Mouse (Mus musculus) forebrain, embryonic 11.5 days (tissue): ENCODE measurements around the gene Clcn7. TPM values are rescaled to one million over a fixed set of nuclear protein-coding genes. Genes with fewer than 3 reads are reported as not detected.

Experiments used
- ATAC-seq: fragments of 200-750 bp; cut with Nextera tagmentation; replicated peaks from 2 replicates; pipeline ENCODE4 v1.8.0; 2017; ENCODE audit warnings: moderate TSS enrichment; ENCODE audit not compliant: low FRiP score
- DNase-seq: peaks from one replicate; pipeline ENCODE4 v3.0.0-alpha.2; 2017; ENCODE audit warnings: low spot score
- H3K27ac ChIP-seq: fragments of 300-500 bp; sonication (generic); 2 replicates; pipeline ENCODE4 v1.5.1; 2014; ENCODE audit warnings: low read depth, low read length
- H3K27me3 ChIP-seq: fragments of 300-500 bp; sonication (generic); 2 replicates; pipeline ENCODE4 v1.6.1; 2014; ENCODE audit warnings: mild to moderate bottlenecking, low read length, mixed read lengths; ENCODE audit not compliant: control insufficient read depth, insufficient read depth
- H3K36me3 ChIP-seq: fragments of 300-500 bp; sonication (generic); 2 replicates; pipeline ENCODE4 v1.6.1; 2014; ENCODE audit warnings: mild to moderate bottlenecking, low read length, moderate library complexity, mixed read lengths; ENCODE audit not compliant: control insufficient read depth, insufficient read depth
- H3K4me1 ChIP-seq: fragments of 300-500 bp; sonication (generic); replicated peaks from 2 replicates; pipeline ENCODE4 v1.6.1; 2014; ENCODE audit warnings: low read length, mixed read lengths; ENCODE audit not compliant: control insufficient read depth, insufficient read depth
- H3K4me2 ChIP-seq: fragments of 300-500 bp; sonication (generic); 2 replicates; pipeline ENCODE4 v1.6.1; 2014; ENCODE audit warnings: low read depth, mild to moderate bottlenecking, low read length, moderate library complexity, mixed read lengths; ENCODE audit not compliant: severe bottlenecking
- H3K4me3 ChIP-seq: fragments of 300-500 bp; sonication (generic); 2 replicates; pipeline ENCODE4 v1.5.1; 2014; ENCODE audit warnings: low read depth, low read length
- H3K9ac ChIP-seq: fragments of 300-500 bp; sonication (generic); 2 replicates; pipeline ENCODE4 v1.6.1; 2014; ENCODE audit warnings: low read length
- H3K9me3 ChIP-seq: fragments of 300-500 bp; sonication (generic); 2 replicates; pipeline ENCODE4 v1.6.1; 2016; ENCODE audit warnings: low read length, mixed read lengths; ENCODE audit not compliant: control insufficient read depth
- WGBS: fragments of 180-500 bp; shearing (Covaris S2); extraction: QIAGEN DNeasy Blood & Tissue Kit; methylation state at CpG from one replicate; pipeline ENCODE4 v1.1.7; 2014; 5-methylcytosine and 5-hydroxymethylcytosine counted together
- polyA plus RNA-seq: library from polyadenylated mRNA; unstranded; fragments of >200 nt; fragmentation: Nextera tagmentation; extraction: Ambion mirVana; gene quantifications from 2 replicates; pipeline ENCODE4 v1.2.1, GENCODE M21; 2014

The Clcn7 gene
- polyA plus RNA-seq, 1 experiment from 2014 or later: 25.4 TPM

DNA sequence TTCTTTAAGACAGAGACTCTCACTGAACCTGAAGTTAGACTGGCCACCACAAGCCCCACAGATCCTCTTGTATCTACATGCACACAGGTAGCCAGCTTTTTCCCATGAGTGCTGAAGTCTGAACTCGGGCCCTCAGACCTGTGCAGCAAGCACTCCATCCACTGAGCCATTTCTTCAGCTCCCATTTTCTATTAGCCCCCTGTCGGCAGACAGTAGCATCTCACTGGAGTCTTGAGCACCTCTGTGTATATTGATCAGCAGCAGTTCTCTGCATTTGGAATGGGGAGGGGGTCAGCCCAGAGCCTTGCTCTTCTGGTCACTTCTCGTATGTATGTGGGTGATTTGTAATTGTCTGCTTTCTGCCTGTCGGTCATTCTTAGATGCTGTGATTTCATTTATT is 6.8 kb downstream of the Clcn7 start:
- Histone ChIP-seq H3K9ac (no peak overlapping the region), H3K27me3 (no peaks in the 10 kb centered on the region), H3K36me3 (no peaks in the 10 kb centered on the region), H3K4me1 (0 out of 2 replicates have a peak, but pooled peaks cover 1% of the 10 kb centered on the region), H3K4me3 (no peak overlapping the region), H3K9me3 (no peaks in the 10 kb centered on the region), H3K4me2 (no peak overlapping the region), H3K27ac (no peak overlapping the region)
- ATAC-seq (no peak), DNase-seq (no peak)
- 75% methylated on average over 4 of the region's 4 CpGs for WGBS

DNA sequence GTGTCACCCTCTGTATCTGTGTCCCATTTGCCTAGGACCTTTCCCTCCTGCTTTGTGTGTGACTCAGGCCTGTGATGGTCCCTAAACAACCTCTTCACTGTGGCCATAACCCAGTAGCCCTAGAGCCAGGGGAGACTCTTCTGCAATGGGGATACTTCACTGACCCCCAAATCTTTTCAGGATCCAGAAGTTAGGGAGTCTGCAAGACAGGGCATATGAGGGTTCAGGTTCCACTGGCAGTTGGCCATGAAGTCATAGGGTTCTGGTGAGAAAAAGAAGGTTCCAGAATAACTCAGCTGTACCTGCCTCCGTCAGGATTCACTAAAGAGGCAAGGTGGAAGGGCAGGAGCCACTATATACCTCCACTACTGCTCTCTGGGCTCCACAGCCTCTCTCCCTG is 29.0 kb downstream of the Clcn7 start, which contains the start of gene Ccdc154:
Gene Ccdc154, plus strand, starts transcription at position 301 of the 400 bp plus-strand sequence.
- WGBS: 100% methylated on average over 1 of the region's 1 CpGs
- H3K27ac ChIP-seq: no peak within 1 kb of the TSS
- H3K9me3 ChIP-seq: no peaks in the 10 kb centered on the region
- no peak within 1 kb of the TSS for H3K9ac ChIP-seq
- H3K27me3 ChIP-seq: no peaks in the 10 kb centered on the region
- H3K4me3 ChIP-seq: no peak within 1 kb of the TSS
- H3K36me3 ChIP-seq: no peaks in the 10 kb centered on the region; the same call in 1 of the 2 replicates
- DNase-seq: no peak
- no peak within 1 kb of the TSS for H3K4me2 ChIP-seq
- ATAC-seq: no peak
- H3K4me1 ChIP-seq: no peaks in the 10 kb centered on the region

DNA sequence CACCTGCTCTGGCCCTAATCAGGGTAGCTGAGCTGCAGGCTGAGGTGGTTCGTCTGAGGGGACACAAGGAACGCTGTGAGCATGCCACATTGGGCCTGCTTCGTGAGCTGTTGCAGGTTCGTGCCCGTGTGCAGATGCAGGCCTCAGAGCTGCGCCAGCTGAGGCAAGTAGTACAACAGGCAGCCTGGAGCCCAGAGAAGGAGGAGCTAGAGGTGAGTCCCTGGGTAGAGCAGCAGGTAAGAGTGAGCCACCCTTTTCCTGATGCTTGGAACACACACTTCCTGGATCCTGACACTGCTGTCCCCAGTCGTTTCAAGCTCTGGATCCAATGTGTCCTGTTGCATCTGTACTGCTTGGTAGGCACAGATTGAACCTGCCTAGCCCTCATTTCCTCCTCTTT is 30.2 kb downstream of the Clcn7 start:
- Histone ChIP-seq H3K4me2 (no peak overlapping the region), H3K27me3 (no peaks in the 10 kb centered on the region), H3K4me3 (no peak overlapping the region), H3K9ac (no peak overlapping the region), H3K27ac (no peak overlapping the region), H3K36me3 (no peaks in the 10 kb centered on the region; the same call in 1 of the 2 replicates), H3K9me3 (no peaks in the 10 kb centered on the region), H3K4me1 (no peaks in the 10 kb centered on the region)
- no peak for DNase-seq
- no peak for ATAC-seq
- 78% methylated on average over 7 of the region's 7 CpGs for WGBS

DNA sequence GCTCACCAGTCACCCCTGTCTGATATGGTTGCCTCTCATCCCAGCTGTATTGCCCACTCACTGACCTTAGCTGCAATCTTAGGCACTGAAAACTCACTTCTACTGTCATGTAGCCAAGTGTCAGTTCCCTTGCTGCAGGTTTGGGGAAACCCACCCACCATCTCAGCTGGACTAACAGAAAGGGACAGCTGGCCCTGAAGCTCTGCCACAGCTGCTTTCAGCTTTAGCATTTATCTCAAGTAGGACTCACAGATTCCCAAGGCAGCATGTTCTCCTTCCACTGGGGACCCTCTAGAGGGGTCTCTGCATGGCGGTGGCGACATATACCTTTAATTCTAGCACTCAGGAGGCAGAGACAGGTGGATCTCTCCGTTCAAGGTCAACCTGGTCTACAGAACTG is 31.6 kb downstream of the Clcn7 start:
- Histone ChIP-seq H3K27ac (no peak overlapping the region), H3K4me1 (no peaks in the 10 kb centered on the region), H3K36me3 (no peaks in the 10 kb centered on the region; the same call in 1 of the 2 replicates), H3K4me2 (no peak overlapping the region), H3K27me3 (no peaks in the 10 kb centered on the region), H3K9me3 (no peaks in the 10 kb centered on the region), H3K4me3 (no peak overlapping the region), H3K9ac (no peak overlapping the region)
- ATAC-seq: no peak
- DNase-seq: no peak
- WGBS: 87% methylated on average over 3 of the region's 3 CpGs

DNA sequence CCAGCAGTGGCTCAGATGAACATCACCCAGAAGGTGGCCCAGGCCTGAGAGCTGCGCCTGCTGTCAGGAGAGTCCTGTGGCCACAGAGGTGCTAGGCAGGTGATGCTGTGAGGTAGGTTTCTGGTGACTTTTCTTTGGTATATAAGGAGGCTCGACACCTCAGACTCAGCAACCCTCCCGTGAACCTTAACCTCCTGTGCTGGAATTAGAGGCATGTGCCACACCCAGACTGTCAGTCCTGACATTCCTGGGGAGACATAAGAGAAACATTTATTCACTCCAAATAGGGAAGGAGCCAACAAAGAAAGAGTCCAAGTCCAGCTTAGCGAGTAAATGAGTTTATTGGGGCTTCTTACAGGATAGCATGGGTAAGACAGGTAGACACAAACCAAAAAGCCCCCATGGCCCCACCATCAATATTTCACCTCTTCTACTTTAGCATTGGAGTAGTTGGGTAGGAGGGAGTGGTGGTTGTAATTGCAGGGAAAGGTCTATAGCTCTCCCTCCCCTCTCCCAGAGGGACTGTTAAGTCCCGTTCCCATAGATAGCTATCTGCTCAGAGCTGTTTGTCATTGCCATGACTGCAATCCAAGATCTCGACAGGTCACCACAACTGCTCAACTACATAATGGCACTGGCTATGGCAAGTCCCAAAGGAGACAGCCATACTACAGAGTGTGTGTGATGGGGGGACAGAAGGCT is 32.9 kb downstream of the Clcn7 start:
- H3K27me3 ChIP-seq: no peaks in the 10 kb centered on the region
- DNase-seq (no peak), ATAC-seq (no peak)
- H3K27ac ChIP-seq: no peak overlapping the region
- no peaks in the 10 kb centered on the region for H3K4me1 ChIP-seq
- no peak overlapping the region for H3K9ac ChIP-seq
- no peak overlapping the region for H3K4me3 ChIP-seq
- H3K4me2 ChIP-seq: no peak overlapping the region
- 73% methylated on average over 6 of the region's 6 CpGs for WGBS
- no peaks in the 10 kb centered on the region for H3K36me3 ChIP-seq
- no peaks in the 10 kb centered on the region for H3K9me3 ChIP-seq

DNA sequence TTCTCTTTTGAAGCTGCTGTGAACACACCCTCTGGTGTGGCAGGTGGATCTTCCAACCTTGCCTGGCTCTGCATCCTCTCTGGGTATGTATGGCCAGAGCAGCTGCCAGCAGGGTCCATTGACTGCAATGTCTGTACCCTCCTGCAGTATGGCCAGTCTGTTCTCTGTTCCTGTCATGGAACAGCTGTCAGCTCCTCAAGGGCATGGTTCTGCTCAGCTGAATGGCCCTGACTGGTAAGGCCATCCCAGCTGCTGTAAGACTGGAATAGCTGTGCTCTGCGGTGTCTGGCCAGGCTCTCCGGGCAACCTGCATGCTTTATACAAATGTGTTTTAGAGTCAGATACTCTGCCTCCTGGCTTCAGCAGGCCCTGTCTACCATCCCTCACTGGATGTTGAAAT is 36.5 kb downstream of the Clcn7 start:
- H3K27me3 ChIP-seq: no peaks in the 10 kb centered on the region
- no peak overlapping the region for H3K4me3 ChIP-seq
- no peaks in the 10 kb centered on the region for H3K9me3 ChIP-seq
- H3K36me3 ChIP-seq: no peaks in the 10 kb centered on the region
- no peak overlapping the region for H3K4me2 ChIP-seq
- H3K4me1 ChIP-seq: no peaks in the 10 kb centered on the region
- H3K27ac ChIP-seq: no peak overlapping the region
- WGBS: 89% methylated on average over 2 of the region's 2 CpGs
- DNase-seq: no peak
- no peak overlapping the region for H3K9ac ChIP-seq
- no peak for ATAC-seq

- Histone ChIP-seq H3K27ac (no peak overlapping the region), H3K36me3 (no peaks in the 10 kb centered on the region), H3K4me2 (no peak overlapping the region), H3K9me3 (no peaks in the 10 kb centered on the region), H3K4me1 (no peaks in the 10 kb centered on the region), H3K9ac (no peak overlapping the region), H3K27me3 (no peaks in the 10 kb centered on the region), H3K4me3 (no peak overlapping the region)
- WGBS: 87% methylated on average over 3 of the region's 3 CpGs
- DNase-seq (no peak), ATAC-seq (no peak)
These were observed 39.4 kb downstream of the Clcn7 start for GRCm38 (mm10) chr17:25172558-25172957.

DNA sequence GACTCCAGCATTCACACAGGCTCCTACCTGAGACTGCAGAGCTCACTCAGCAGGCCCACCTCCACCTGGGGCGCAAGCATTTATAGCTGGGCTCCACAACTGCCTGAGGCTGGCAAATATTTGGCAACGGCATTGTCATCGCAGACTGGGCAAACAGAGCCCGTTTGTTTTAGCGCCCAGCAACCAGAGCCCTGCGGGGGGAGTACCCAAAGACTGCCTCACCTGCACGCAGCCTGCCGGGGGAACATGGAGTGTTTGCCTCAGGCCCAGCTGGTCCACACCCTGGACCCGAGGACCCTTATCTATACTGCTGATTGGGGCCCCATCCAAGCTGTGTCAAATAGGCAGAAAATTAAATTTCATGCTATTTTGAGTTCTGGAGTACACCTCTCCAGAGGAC is 42.2 kb downstream of the Clcn7 start, which contains the start of gene Gm38655:
Gene Gm38655, minus strand, starts transcription at position 61 of the 400 bp plus-strand sequence.
- 77% methylated on average over 9 of the region's 9 CpGs for WGBS
- Histone ChIP-seq H3K4me2 (no peak within 1 kb of the TSS), H3K27ac (no peak within 1 kb of the TSS), H3K36me3 (no peaks in the 10 kb centered on the region), H3K9me3 (no peaks in the 10 kb centered on the region), H3K4me3 (no peak within 1 kb of the TSS), H3K9ac (no peak within 1 kb of the TSS), H3K4me1 (no peaks in the 10 kb centered on the region), H3K27me3 (no peaks in the 10 kb centered on the region)
- ATAC-seq: no peak
- no peak for DNase-seq

DNA sequence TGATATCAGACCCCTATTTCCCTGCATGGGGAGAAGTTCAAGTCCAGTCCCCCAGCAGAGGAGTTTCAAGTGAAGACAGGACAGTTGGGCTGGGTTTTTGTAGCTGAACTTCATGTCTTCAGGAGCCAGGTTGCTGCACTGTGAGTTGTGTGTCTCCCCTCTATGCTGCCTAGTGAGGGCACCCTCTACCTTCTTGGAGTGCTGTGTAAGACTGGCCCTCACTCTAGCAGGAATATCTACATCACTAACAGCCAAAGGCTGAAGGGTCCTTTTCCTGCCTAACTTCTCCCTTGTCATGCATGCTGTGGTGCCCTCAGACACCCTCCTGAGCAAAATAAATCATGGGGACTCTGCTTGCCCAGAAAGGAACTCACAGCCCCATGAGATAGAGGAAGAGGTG is 50.0 kb downstream of the Clcn7 start:
- Histone ChIP-seq H3K4me2 (peak overlapping the region; percentile 72), H3K9me3 (no peaks in the 10 kb centered on the region), H3K9ac (peak overlapping the region; percentile 75; the same call in 1 of the 2 replicates), H3K4me3 (peak overlapping the region; percentile 91; the same call in 1 of the 2 replicates), H3K27ac (no peak overlapping the region), H3K36me3 (no peaks in the 10 kb centered on the region), H3K27me3 (no peaks in the 10 kb centered on the region), H3K4me1 (peaks cover 8% of the 10 kb centered on the region; the same call in 1 of the 2 replicates)
- ATAC-seq (no peak), DNase-seq (no peak)
